Mouse (Mus musculus) olfactory bulb, adult 2 months (tissue): ENCODE measurements around the gene Ppm1k. TPM values are rescaled to one million over a fixed set of nuclear protein-coding genes. Genes with fewer than 3 reads are reported as not detected.
A peak's percentile ranks its signal among the peaks of the same experiment; 100 is the strongest.

ENCODE experiments used
- H3K27ac ChIP-seq: fragments of 200-500 bp; 2 replicates; pipeline ENCODE4 v1.5.1; 2012; ENCODE audit warnings: low read depth, low read length; ENCODE audit not compliant: insufficient read depth
- H3K4me1 ChIP-seq: fragments of 200-500 bp; 2 replicates; pipeline ENCODE4 v1.6.1; 2012; ENCODE audit warnings: low read length; ENCODE audit not compliant: control insufficient read depth, insufficient read depth
- H3K4me3 ChIP-seq: fragments of 200-500 bp; 2 replicates; pipeline ENCODE4 v1.5.1; 2012; ENCODE audit warnings: mild to moderate bottlenecking, low read depth, low read length, moderate library complexity; ENCODE audit not compliant: insufficient read depth
- CTCF ChIP-seq: fragments of 200-500 bp; IDR thresholded peaks from 2 replicates; pipeline ENCODE4 v1.5.1; 2012; ENCODE audit warnings: low read depth, mild to moderate bottlenecking, low read length, moderate library complexity; ENCODE audit not compliant: insufficient read depth
- POLR2A ChIP-seq: fragments of 200-500 bp; IDR thresholded peaks from 2 replicates; pipeline ENCODE4 v1.6.1; 2012; ENCODE audit warnings: mild to moderate bottlenecking, low read depth, low read length, moderate library complexity; ENCODE audit not compliant: insufficient read depth
- WGBS: fragments of 180-500 bp; shearing (Covaris S2); methylation state at CpG from one replicate; pipeline ENCODE4 v1.1.7; 2018; 5-methylcytosine and 5-hydroxymethylcytosine counted together
- polyA plus RNA-seq: library from polyadenylated mRNA; stranded (reverse); fragments of >200 nt; gene quantifications from 2 replicates; pipeline ENCODE4 v1.2.4, GENCODE M21; 2012; ENCODE audit warnings: low replicate concordance; ENCODE audit not compliant: missing spikeins, insufficient read depth, insufficient read length

Gene Ppm1k
- polyA plus RNA-seq, 1 experiment = not detected

DNA sequence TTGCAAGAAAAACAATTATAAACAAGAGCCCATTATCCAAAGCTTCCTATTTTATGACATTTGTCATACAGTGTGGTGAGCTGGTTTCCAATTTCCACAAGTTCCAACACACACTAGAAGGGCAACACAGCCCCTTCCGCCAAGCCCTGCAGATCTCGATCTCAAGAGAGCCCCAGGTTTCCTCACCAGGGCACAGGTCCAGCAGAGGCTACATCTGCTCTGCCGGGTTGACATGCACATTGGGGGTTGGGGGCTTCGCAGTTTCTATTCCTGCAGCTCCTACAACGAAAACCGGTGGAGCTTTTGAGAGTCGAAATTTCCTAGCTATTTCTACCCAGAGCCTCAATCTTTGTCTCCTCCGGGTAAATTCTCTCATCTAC is 1.0 kb downstream of the Ppm1k start:
- no peak overlapping the region for H3K27ac ChIP-seq
- under 1% methylated on average over 8 of the region's 8 CpGs for WGBS
- no peak for TF ChIP-seq POLR2A
- no peak for TF ChIP-seq CTCF
- no peaks in the 10 kb centered on the region for H3K4me1 ChIP-seq
- H3K4me3 ChIP-seq = peak overlapping the region; percentile 91

- H3K4me3 ChIP-seq = peak overlapping the region; percentile 26; the same call in 1 of the 2 replicates
- TF ChIP-seq POLR2A = no peak
- no peak for TF ChIP-seq CTCF
- H3K27ac ChIP-seq = no peak overlapping the region; the same call in 1 of the 2 replicates
- H3K4me1 ChIP-seq = no peaks in the 10 kb centered on the region
- 9% methylated on average over 2 of the region's 2 CpGs for WGBS
Observed at GRCm38 (mm10) chr6:57533410-57533809, 1.9 kb downstream of the Ppm1k start.

DNA sequence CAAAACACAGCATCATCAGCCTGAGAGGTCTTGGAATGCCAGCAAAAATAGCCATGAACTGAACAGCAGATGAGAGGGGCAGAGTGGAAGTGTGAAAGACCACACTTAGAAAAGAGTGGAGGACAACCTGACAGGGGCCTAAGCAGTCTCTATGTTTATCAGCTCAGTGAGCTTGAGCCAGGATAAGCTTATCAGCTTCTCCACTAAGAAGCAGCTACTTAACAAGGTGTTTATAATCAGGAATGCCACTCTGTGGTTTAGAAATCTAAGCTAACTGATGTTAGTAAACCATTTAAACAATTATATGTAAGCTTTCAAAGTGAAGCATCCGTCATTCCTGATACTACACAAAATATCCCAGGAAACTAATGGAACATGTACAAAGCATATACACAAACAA is 3.2 kb downstream of the Ppm1k start:
- Histone ChIP-seq H3K4me3 (no peak overlapping the region), H3K27ac (no peak overlapping the region), H3K4me1 (no peaks in the 10 kb centered on the region)
- 84% methylated on average over 1 of the region's 1 CpGs for WGBS
- TF ChIP-seq POLR2A (no peak), CTCF (no peak)

DNA sequence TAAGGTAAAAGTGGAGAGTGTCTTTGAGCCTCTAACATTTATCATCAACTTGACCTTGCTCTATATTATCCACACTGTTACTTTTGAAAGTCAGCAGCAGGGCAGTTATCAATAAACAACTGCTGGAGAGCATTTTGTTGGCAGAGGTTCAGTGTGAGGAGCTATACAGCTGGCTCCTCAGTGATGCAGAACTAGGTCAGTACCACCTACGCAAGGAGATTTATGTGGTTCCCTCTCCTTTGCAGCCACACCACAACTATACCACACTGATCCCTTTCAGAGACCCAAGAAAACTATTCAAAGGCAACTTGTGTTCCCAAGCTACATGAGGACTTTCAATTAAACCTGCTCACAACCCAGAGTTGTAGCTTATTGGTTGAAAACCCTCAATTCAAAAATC is 3.8 kb downstream of the Ppm1k start:
- TF ChIP-seq POLR2A = no peak
- TF ChIP-seq CTCF = no peak
- no peak overlapping the region for H3K27ac ChIP-seq
- H3K4me3 ChIP-seq = no peak overlapping the region
- no peaks in the 10 kb centered on the region for H3K4me1 ChIP-seq
- WGBS = 40% methylated on average over 1 of the region's 1 CpGs

- no peak overlapping the region for H3K4me3 ChIP-seq
- TF ChIP-seq CTCF (no peak), POLR2A (no peak)
- H3K4me1 ChIP-seq = no peaks in the 10 kb centered on the region
- no peak overlapping the region for H3K27ac ChIP-seq
- WGBS = 61% methylated on average over 4 of the region's 4 CpGs
Observed at GRCm38 (mm10) chr6:57531011-57531410, 4.3 kb downstream of the Ppm1k start.

- no peak overlapping the region for H3K27ac ChIP-seq
- TF ChIP-seq CTCF (no peak), POLR2A (no peak)
- no peak overlapping the region for H3K4me3 ChIP-seq
- WGBS = 100% methylated on average over 1 of the region's 1 CpGs
- H3K4me1 ChIP-seq = no peaks in the 10 kb centered on the region
Observed at GRCm38 (mm10) chr6:57529336-57529845, 5.9 kb downstream of the Ppm1k start.

- TF ChIP-seq POLR2A (no peak), CTCF (no peak)
- H3K4me1 ChIP-seq = no peaks in the 10 kb centered on the region
- no peak overlapping the region for H3K27ac ChIP-seq
- 93% methylated on average over 2 of the region's 2 CpGs for WGBS
- no peak overlapping the region for H3K4me3 ChIP-seq
Observed at GRCm38 (mm10) chr6:57526933-57527332, 8.3 kb downstream of the Ppm1k start.

DNA sequence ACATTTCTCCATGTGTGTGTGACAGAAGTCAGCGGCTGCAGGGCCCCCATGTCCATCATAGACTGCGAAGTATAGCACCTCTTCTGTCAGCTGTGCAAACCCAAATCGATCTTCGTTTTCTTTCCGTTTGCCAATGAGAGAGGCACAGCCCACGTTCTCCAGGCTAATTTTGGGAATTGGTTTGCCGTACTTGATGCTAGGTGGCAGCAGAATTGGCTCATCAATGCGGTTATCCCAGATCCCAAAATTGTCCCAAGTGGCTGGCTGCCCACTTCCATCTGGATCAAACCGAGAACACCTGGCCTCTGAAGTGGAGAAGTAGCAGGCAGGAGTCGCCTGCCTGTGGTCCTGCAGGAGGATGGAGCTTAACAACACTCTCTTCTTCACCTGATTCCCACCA is 10.5 kb downstream of the Ppm1k start:
- no peak for TF ChIP-seq CTCF
- no peak for TF ChIP-seq POLR2A
- 87% methylated on average over 10 of the region's 10 CpGs for WGBS
- Histone ChIP-seq H3K4me1 (no peaks in the 10 kb centered on the region), H3K27ac (no peak overlapping the region), H3K4me3 (no peak overlapping the region)

DNA sequence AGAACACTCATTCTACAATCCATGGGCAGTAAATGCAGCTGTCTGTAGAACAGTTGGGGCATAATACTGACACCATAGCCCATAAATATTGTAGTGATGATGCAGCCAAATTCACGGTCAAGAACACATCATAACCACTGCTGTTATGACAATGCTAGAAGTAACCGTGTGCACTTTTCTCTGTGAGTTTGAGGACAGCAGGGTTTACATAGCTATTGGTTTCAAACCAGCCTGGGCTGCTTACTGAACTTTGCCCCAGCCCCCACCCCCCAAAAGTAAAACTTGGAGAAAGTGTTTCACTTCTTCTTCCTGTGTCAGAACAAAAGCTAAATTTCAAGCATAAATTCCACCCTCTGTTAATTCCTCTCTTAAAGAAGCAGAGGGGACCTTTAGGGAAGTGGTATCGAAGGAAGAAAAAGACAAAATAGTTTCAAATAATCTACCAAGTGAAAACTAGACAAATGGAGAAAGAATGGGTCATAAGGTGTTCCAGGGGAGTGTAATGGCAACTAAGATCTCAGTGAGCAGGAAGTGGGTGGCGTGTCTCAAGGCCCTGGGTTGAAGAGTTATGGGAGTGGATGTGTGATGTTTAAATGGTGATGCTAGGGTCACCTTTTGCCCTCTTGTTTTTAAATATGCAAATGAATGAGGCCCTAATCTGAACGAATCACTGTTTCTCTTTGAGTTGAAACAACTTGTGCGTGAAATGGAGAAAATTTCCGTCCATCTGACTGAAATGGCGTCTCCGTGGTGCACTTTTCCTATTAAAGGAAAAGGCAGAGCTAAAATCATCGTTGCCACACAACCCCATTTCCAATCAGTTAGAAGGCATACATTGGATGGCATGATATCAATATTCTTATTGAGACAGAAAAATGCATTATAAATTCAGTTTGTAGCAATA is 14.3 kb downstream of the Ppm1k start:
- H3K4me1 ChIP-seq = no peaks in the 10 kb centered on the region
- TF ChIP-seq CTCF (no peak), POLR2A (no peak)
- 82% methylated on average over 10 of the region's 10 CpGs for WGBS
- H3K4me3 ChIP-seq = no peak overlapping the region
- H3K27ac ChIP-seq = no peak overlapping the region
